Mouse (Mus musculus): ENCODE data around the gene Zfp473. TPM values are rescaled to one million over a fixed set of nuclear protein-coding genes. Genes with fewer than 3 reads are reported as not detected.

Gene Zfp473
- polyA plus RNA-seq, 1 experiment from 2014 or later = 2.0 TPM

GRCm38 (mm10) chr7:44705086-44705485 lies 45.8 kb downstream of the Zfp473 start:
- Histone ChIP-seq H3K36me3 (ENCODE audit: control insufficient read depth, insufficient read depth, low read length) (no peaks in the 10 kb centered on the region), H3K27ac (ENCODE audit: low read length) (no peak overlapping the region), H3K4me3 (ENCODE audit: low read length) (no peak overlapping the region), H3K9ac (ENCODE audit: low read length) (no peak overlapping the region), H3K9me3 (ENCODE audit: control insufficient read depth, low read length) (no peaks in the 10 kb centered on the region; the same call in 1 of the 2 replicates), H3K4me2 (ENCODE audit: low read depth, low read length) (no peak overlapping the region), H3K27me3 (ENCODE audit: control insufficient read depth, insufficient read depth, low read depth, low read length) (no peaks in the 10 kb centered on the region), H3K4me1 (replicated peaks; ENCODE audit: control insufficient read depth, insufficient read depth, low read length) (peaks cover 2% of the 10 kb centered on the region; the same call in 1 of the 2 replicates)
- ATAC-seq (ENCODE audit: low read depth) = no peak
- WGBS = 90% methylated on average over 4 of the region's 4 CpGs

GRCm38 (mm10) chr7:44704363-44704762 lies 46.5 kb downstream of the Zfp473 start:
- H3K27me3 ChIP-seq (ENCODE audit: control insufficient read depth, insufficient read depth, low read depth, low read length) = no peaks in the 10 kb centered on the region
- H3K4me3 ChIP-seq (ENCODE audit: low read length) = no peak overlapping the region
- peaks cover 2% of the 10 kb centered on the region; the same call in 1 of the 2 replicates for H3K4me1 ChIP-seq (replicated peaks; ENCODE audit: control insufficient read depth, insufficient read depth, low read length)
- 56% methylated on average over 3 of the region's 3 CpGs for whole genome bisulfite sequencing
- no peak for ATAC-seq (ENCODE audit: low read depth)
- no peak overlapping the region for H3K9ac ChIP-seq (ENCODE audit: low read length)
- no peak overlapping the region for H3K27ac ChIP-seq (ENCODE audit: low read length)
- no peaks in the 10 kb centered on the region for H3K9me3 ChIP-seq (ENCODE audit: control insufficient read depth, low read length)
- no peak overlapping the region for H3K4me2 ChIP-seq (ENCODE audit: low read depth, low read length)
- H3K36me3 ChIP-seq (ENCODE audit: control insufficient read depth, insufficient read depth, low read length) = no peaks in the 10 kb centered on the region

GRCm38 (mm10) chr7:44702985-44703384 lies 47.9 kb downstream of the Zfp473 start:
- no peak overlapping the region for H3K4me2 ChIP-seq (ENCODE audit: low read depth, low read length)
- H3K36me3 ChIP-seq (ENCODE audit: control insufficient read depth, insufficient read depth, low read length) = no peaks in the 10 kb centered on the region
- H3K4me1 ChIP-seq (replicated peaks; ENCODE audit: control insufficient read depth, insufficient read depth, low read length) = peaks cover 2% of the 10 kb centered on the region; the same call in 1 of the 2 replicates
- H3K27ac ChIP-seq (ENCODE audit: low read length) = no peak overlapping the region
- H3K9me3 ChIP-seq (ENCODE audit: control insufficient read depth, low read length) = no peaks in the 10 kb centered on the region
- ATAC-seq (ENCODE audit: low read depth) = no peak
- no peak overlapping the region for H3K4me3 ChIP-seq (ENCODE audit: low read length)
- no peak overlapping the region for H3K9ac ChIP-seq (ENCODE audit: low read length)
- H3K27me3 ChIP-seq (ENCODE audit: control insufficient read depth, insufficient read depth, low read depth, low read length) = no peaks in the 10 kb centered on the region
- WGBS = 71% methylated on average over 8 of the region's 8 CpGs

DNA sequence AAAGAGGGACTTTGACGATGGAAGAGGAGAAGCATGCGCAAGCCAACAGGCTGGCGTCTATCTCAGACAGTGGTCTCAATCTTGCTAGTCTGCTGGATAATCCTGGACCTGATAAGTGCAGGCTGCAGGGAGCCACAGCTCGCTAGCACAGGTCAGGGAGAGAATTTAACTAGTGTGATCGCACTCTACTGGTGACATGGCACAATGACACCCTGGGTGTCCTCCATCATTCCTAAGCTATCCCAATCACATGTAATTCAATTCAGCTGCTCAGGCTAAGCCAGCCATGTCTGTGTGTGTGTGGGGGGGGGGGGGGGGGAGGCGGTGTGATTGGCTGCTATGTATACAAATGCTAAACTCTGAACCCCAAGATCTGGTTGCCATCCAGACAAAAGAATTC lies 48.9 kb downstream of the Zfp473 start:
- no peak overlapping the region for H3K9ac ChIP-seq (ENCODE audit: low read length)
- H3K27me3 ChIP-seq (ENCODE audit: control insufficient read depth, insufficient read depth, low read depth, low read length) = no peaks in the 10 kb centered on the region
- H3K36me3 ChIP-seq (ENCODE audit: control insufficient read depth, insufficient read depth, low read length) = no peaks in the 10 kb centered on the region
- no peaks in the 10 kb centered on the region for H3K9me3 ChIP-seq (ENCODE audit: control insufficient read depth, low read length)
- H3K4me1 ChIP-seq (replicated peaks; ENCODE audit: control insufficient read depth, insufficient read depth, low read length) = peaks cover 6% of the 10 kb centered on the region; the same call in 1 of the 2 replicates
- H3K27ac ChIP-seq (ENCODE audit: low read length) = no peak overlapping the region
- no peak for ATAC-seq (ENCODE audit: low read depth)
- 10% methylated on average over 6 of the region's 6 CpGs for WGBS
- no peak overlapping the region for H3K4me2 ChIP-seq (ENCODE audit: low read depth, low read length)
- no peak overlapping the region for H3K4me3 ChIP-seq (ENCODE audit: low read length)

GRCm38 (mm10) chr7:44697980-44698379 lies 52.9 kb downstream of the Zfp473 start:
- WGBS = 38% methylated on average over 7 of the region's 7 CpGs
- H3K4me1 ChIP-seq (replicated peaks; ENCODE audit: control insufficient read depth, insufficient read depth, low read length) = peaks cover 15% of the 10 kb centered on the region; the same call in 1 of the 2 replicates
- H3K9me3 ChIP-seq (ENCODE audit: control insufficient read depth, low read length) = no peaks in the 10 kb centered on the region
- no peaks in the 10 kb centered on the region for H3K27me3 ChIP-seq (ENCODE audit: control insufficient read depth, insufficient read depth, low read depth, low read length)
- H3K27ac ChIP-seq (ENCODE audit: low read length) = peak overlapping the region; percentile 93
- no peak overlapping the region for H3K4me3 ChIP-seq (ENCODE audit: low read length)
- H3K4me2 ChIP-seq (ENCODE audit: low read depth, low read length) = no peak overlapping the region
- no peak for ATAC-seq (ENCODE audit: low read depth)
- no peak overlapping the region for H3K9ac ChIP-seq (ENCODE audit: low read length)
- H3K36me3 ChIP-seq (ENCODE audit: control insufficient read depth, insufficient read depth, low read length) = no peaks in the 10 kb centered on the region

DNA sequence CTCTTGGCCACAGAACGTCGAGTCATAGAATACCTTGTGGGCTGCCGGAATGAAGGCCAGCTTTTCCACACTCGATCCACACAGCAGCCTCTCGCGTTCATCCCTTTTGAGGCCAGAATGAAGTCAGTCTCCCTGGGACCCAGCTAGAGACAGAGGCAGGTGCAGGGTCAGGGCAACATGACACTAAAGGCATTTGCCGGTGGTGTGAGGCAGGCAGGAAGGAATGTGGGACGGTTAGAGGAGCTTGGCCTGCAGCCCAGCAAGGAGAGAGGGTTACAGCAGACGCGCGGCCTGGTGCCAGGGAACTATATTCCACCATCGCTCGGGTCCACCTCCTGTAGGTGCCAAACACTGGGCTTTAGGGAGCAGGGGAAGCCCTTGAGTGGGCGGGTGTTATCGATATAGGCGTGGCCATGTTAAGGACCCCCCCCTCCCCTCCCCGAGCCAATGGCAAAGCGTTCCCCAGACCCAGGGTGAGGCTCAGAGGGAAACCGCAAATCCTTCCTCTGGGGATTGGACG lies 53.6 kb downstream of the Zfp473 start:
- Histone ChIP-seq H3K4me3 (ENCODE audit: low read length) (no peak overlapping the region), H3K27me3 (ENCODE audit: control insufficient read depth, insufficient read depth, low read depth, low read length) (no peaks in the 10 kb centered on the region), H3K9ac (ENCODE audit: low read length) (peak overlapping the region; percentile 8; the same call in 1 of the 2 replicates), H3K4me2 (ENCODE audit: low read depth, low read length) (peak overlapping the region; percentile 16), H3K27ac (ENCODE audit: low read length) (peak overlapping the region; percentile 93), H3K4me1 (replicated peaks; ENCODE audit: control insufficient read depth, insufficient read depth, low read length) (peaks cover 15% of the 10 kb centered on the region; the same call in 1 of the 2 replicates), H3K36me3 (ENCODE audit: control insufficient read depth, insufficient read depth, low read length) (no peaks in the 10 kb centered on the region), H3K9me3 (ENCODE audit: control insufficient read depth, low read length) (no peaks in the 10 kb centered on the region)
- 7% methylated on average over 20 of the region's 20 CpGs for WGBS
- peak; percentile 85 for ATAC-seq (ENCODE audit: low read depth)

GRCm38 (mm10) chr7:44695223-44695622 lies 55.6 kb downstream of the Zfp473 start:
- Histone ChIP-seq H3K36me3 (ENCODE audit: control insufficient read depth, insufficient read depth, low read length) (no peaks in the 10 kb centered on the region), H3K27ac (ENCODE audit: low read length) (peak overlapping the region; percentile 9), H3K27me3 (ENCODE audit: control insufficient read depth, insufficient read depth, low read depth, low read length) (no peaks in the 10 kb centered on the region), H3K9ac (ENCODE audit: low read length) (no peak overlapping the region), H3K4me1 (replicated peaks; ENCODE audit: control insufficient read depth, insufficient read depth, low read length) (peaks cover 12% of the 10 kb centered on the region; the same call in 1 of the 2 replicates), H3K4me2 (ENCODE audit: low read depth, low read length) (no peak overlapping the region), H3K9me3 (ENCODE audit: control insufficient read depth, low read length) (no peaks in the 10 kb centered on the region), H3K4me3 (ENCODE audit: low read length) (no peak overlapping the region)
- no peak for ATAC-seq (ENCODE audit: low read depth)
- 65% methylated on average over 4 of the region's 4 CpGs for WGBS

- 45% methylated on average over 10 of the region's 10 CpGs for WGBS
- ATAC-seq (ENCODE audit: low read depth) = peak; percentile 39
- Histone ChIP-seq H3K4me3 (ENCODE audit: low read length) (no peak overlapping the region), H3K4me1 (replicated peaks; ENCODE audit: control insufficient read depth, insufficient read depth, low read length) (peaks cover 12% of the 10 kb centered on the region; the same call in 1 of the 2 replicates), H3K27ac (ENCODE audit: low read length) (peak overlapping the region; percentile 77), H3K9me3 (ENCODE audit: control insufficient read depth, low read length) (no peaks in the 10 kb centered on the region), H3K9ac (ENCODE audit: low read length) (no peak overlapping the region), H3K27me3 (ENCODE audit: control insufficient read depth, insufficient read depth, low read depth, low read length) (no peaks in the 10 kb centered on the region), H3K4me2 (ENCODE audit: low read depth, low read length) (no peak overlapping the region), H3K36me3 (ENCODE audit: control insufficient read depth, insufficient read depth, low read length) (no peaks in the 10 kb centered on the region)
Measured at GRCm38 (mm10) chr7:44693427-44694175, 57.2 kb downstream of the Zfp473 start.

DNA sequence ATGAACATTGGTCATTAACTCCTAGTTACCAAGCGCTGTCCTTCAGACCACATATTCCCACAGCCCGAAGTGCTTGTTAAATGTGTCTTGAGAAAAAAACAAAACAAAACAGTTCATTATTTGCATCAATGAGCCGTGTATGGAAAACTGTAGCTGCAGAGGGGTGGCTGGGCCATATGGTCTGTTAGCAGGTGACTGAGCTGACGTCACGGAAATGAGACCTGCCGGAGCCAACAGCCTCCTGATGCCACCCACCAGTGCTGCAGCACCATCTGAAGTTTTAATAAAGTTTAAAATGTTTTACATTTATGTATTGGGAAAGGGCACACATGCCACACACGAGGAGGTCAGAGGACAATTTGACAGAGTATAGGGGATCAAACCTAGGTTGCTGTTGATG lies 61.5 kb downstream of the Zfp473 start:
- Histone ChIP-seq H3K4me1 (replicated peaks; ENCODE audit: control insufficient read depth, insufficient read depth, low read length) (peaks cover 13% of the 10 kb centered on the region), H3K27ac (ENCODE audit: low read length) (no peak overlapping the region), H3K9ac (ENCODE audit: low read length) (no peak overlapping the region), H3K27me3 (ENCODE audit: control insufficient read depth, insufficient read depth, low read depth, low read length) (no peaks in the 10 kb centered on the region), H3K4me2 (ENCODE audit: low read depth, low read length) (no peak overlapping the region), H3K4me3 (ENCODE audit: low read length) (no peak overlapping the region), H3K9me3 (ENCODE audit: control insufficient read depth, low read length) (no peaks in the 10 kb centered on the region), H3K36me3 (ENCODE audit: control insufficient read depth, insufficient read depth, low read length) (no peaks in the 10 kb centered on the region)
- no peak for ATAC-seq (ENCODE audit: low read depth)
- WGBS = 88% methylated on average over 7 of the region's 7 CpGs

Data from lung, embryonic 16.5 days (tissue).